Mouse (Mus musculus) testis, postnatal 10 days (tissue): ENCODE measurements around the gene Gm3854.
A peak's percentile ranks its signal among the peaks of the same experiment; 100 is the strongest.
"Not testable (repeated sequence)": the region's sequence is repeated elsewhere in the genome, so short reads cannot be mapped to it uniquely, and the experiment has no call there.

Experiments
- DNase-seq: peaks from one replicate; pipeline ENCODE4 v3.0.0; 2021; ENCODE audit warnings: low spot score

Gm3854 gene

GRCm38 (mm10) chr7:6343501-6344071 is at the start of gene Gm3854:
Gene Gm3854, plus strand, starts transcription at chr7:6343759.
- DNase-seq = peak; percentile 63

GRCm38 (mm10) chr7:6300796-6301195 is 42.8 kb upstream of the Gm3854 start:
- not testable (repeated sequence) for DNase-seq

GRCm38 (mm10) chr7:6330458-6331232 is 12.9 kb upstream of the Gm3854 start:
- DNase-seq = peak; percentile 41

- peak; percentile 86 for DNase-seq
These were observed 12.2 kb upstream of the Gm3854 start, which contains the start of gene Zfp583 for GRCm38 (mm10) chr7:6331233-6331956. Gene Zfp583, minus strand, starts transcription at chr7:6331285.

- no peak for DNase-seq
These were observed 3.7 kb upstream of the Gm3854 start for GRCm38 (mm10) chr7:6339865-6340264.

GRCm38 (mm10) chr7:6344124-6344523 is 565 bp downstream of the Gm3854 start:
- no peak for DNase-seq

- no peak for DNase-seq
These were observed 14.6 kb downstream of the Gm3854 start for GRCm38 (mm10) chr7:6358121-6358520.

GRCm38 (mm10) chr7:6358937-6359590 is 15.5 kb downstream of the Gm3854 start:
- no peak for DNase-seq

- no peak for DNase-seq
These were observed 17.0 kb downstream of the Gm3854 start for GRCm38 (mm10) chr7:6360477-6361060.

GRCm38 (mm10) chr7:6361756-6362155 is 18.2 kb downstream of the Gm3854 start:
- DNase-seq = no peak

- peak; percentile 100 for DNase-seq
These were observed 18.9 kb downstream of the Gm3854 start for GRCm38 (mm10) chr7:6362268-6363046.

GRCm38 (mm10) chr7:6363047-6363488 is 19.5 kb downstream of the Gm3854 start, which contains the start of gene Zfp78:
Gene Zfp78, plus strand, starts transcription at chr7:6363280.
- no peak for DNase-seq

- no peak for DNase-seq
These were observed 21.2 kb downstream of the Gm3854 start for GRCm38 (mm10) chr7:6364761-6365160.

GRCm38 (mm10) chr7:6367185-6367584 is 23.6 kb downstream of the Gm3854 start:
- DNase-seq = no peak

GRCm38 (mm10) chr7:6368146-6368545 is 24.6 kb downstream of the Gm3854 start:
- not testable (repeated sequence) for DNase-seq

GRCm38 (mm10) chr7:6369460-6369859 is 25.9 kb downstream of the Gm3854 start:
- DNase-seq = no peak

- DNase-seq = no peak
These were observed 29.4 kb downstream of the Gm3854 start for GRCm38 (mm10) chr7:6372993-6373392.

GRCm38 (mm10) chr7:6378441-6378840 is 34.9 kb downstream of the Gm3854 start:
- DNase-seq = no peak

- DNase-seq = no peak
These were observed 37.9 kb downstream of the Gm3854 start for GRCm38 (mm10) chr7:6381431-6381830.

- peak; percentile 98 for DNase-seq
These were observed 39.5 kb downstream of the Gm3854 start, which contains the start of gene Zfp28 for GRCm38 (mm10) chr7:6383044-6383455. Gene Zfp28, plus strand, starts transcription at chr7:6383295.

- DNase-seq = no peak
These were observed 40.5 kb downstream of the Gm3854 start for GRCm38 (mm10) chr7:6384011-6384410.
